Mouse (Mus musculus) heart, embryonic 14.5 days (tissue): ENCODE measurements at regions not wholly inside any gene's neighbourhood (a gene's known extent, or its start where the extent isn't known, plus 50 kb on each side); places are given as distances from the start of the nearest gene placed in this dataset.
"Not testable (repeated sequence)": the region's sequence is repeated elsewhere in the genome, so short reads cannot be mapped to it uniquely, and the experiment has no call there.

Experiments
- ATAC-seq: fragments of 200-750 bp; cut with Nextera tagmentation; 2 replicates; pipeline ENCODE4 v1.8.0; 2017; ENCODE audit warnings: low read depth, moderate TSS enrichment; ENCODE audit not compliant: insufficient number of reproducible peaks, insufficient read depth, low FRiP score
- H3K27ac ChIP-seq, 2 experiments: fragments of 200-500 bp in 1 of 2; fragments of 300-500 bp in 1 of 2; sonication (generic) in 1 of 2; replicated peaks in 1 of 2; 2 replicates each; pipeline ENCODE4 v1.5.1; 2012 to 2014; ENCODE audit warnings: low read depth in 2 of 2, low read length in 2 of 2, control low read depth in 1 of 2, mild to moderate bottlenecking in 1 of 2, mixed read lengths in 1 of 2; ENCODE audit not compliant: control insufficient read depth in 1 of 2, insufficient read depth in 1 of 2
- H3K27me3 ChIP-seq: fragments of 300-500 bp; sonication (generic); 2 replicates; pipeline ENCODE4 v1.6.1; 2014; ENCODE audit warnings: mild to moderate bottlenecking, low read length, control low read depth; ENCODE audit not compliant: control insufficient read depth, insufficient read depth
- H3K36me3 ChIP-seq: fragments of 300-500 bp; sonication (generic); 2 replicates; pipeline ENCODE4 v1.6.1; 2014; ENCODE audit warnings: mild to moderate bottlenecking, control low read depth, low read length, mixed read lengths; ENCODE audit not compliant: control insufficient read depth, insufficient read depth
- H3K4me1 ChIP-seq, 2 experiments: fragments of 200-500 bp in 1 of 2; fragments of 300-500 bp in 1 of 2; sonication (generic) in 1 of 2; 2 replicates each; pipeline ENCODE4 v1.6.1; 2012 to 2014; ENCODE audit warnings: low read length in 2 of 2, control low read depth in 1 of 2, mixed read lengths in 1 of 2; ENCODE audit not compliant: control insufficient read depth in 2 of 2, insufficient read depth in 2 of 2
- H3K4me2 ChIP-seq: fragments of 300-500 bp; sonication (generic); 2 replicates; pipeline ENCODE4 v1.6.1; 2014; ENCODE audit warnings: mild to moderate bottlenecking, low read length
- H3K4me3 ChIP-seq, 2 experiments: fragments of 200-500 bp in 1 of 2; fragments of 300-500 bp in 1 of 2; sonication (generic) in 1 of 2; 2 replicates each; pipeline ENCODE4 v1.5.1; 2012 to 2014; ENCODE audit warnings: low read length in 2 of 2, mild to moderate bottlenecking in 2 of 2, control low read depth in 1 of 2, low read depth in 1 of 2, moderate library complexity in 1 of 2; ENCODE audit not compliant: control insufficient read depth in 1 of 2, insufficient read depth in 1 of 2
- H3K9ac ChIP-seq: fragments of 300-500 bp; sonication (generic); 2 replicates; pipeline ENCODE4 v1.6.1; 2014; ENCODE audit warnings: mild to moderate bottlenecking, low read length
- H3K9me3 ChIP-seq: fragments of 300-500 bp; sonication (generic); 2 replicates; pipeline ENCODE4 v1.6.1; 2016; ENCODE audit warnings: low read length, control low read depth; ENCODE audit not compliant: control insufficient read depth
- WGBS: fragments of 180-500 bp; shearing (Covaris S2); extraction: QIAGEN DNeasy Blood & Tissue Kit; methylation state at CpG from one replicate; pipeline ENCODE4 v1.1.7; 2014; 5-methylcytosine and 5-hydroxymethylcytosine counted together

- WGBS, result 66% methylated on average over 8 of the region's 8 CpGs
- H3K4me2 ChIP-seq, result no peak overlapping the region
- H3K9me3 ChIP-seq, result peaks cover 7% of the 10 kb centered on the region; the same call in 1 of the 2 replicates
- peaks cover 2 to 4% of the 10 kb centered on the region in 2 experiments; a peak in 1 of 4 replicates for H3K4me1 ChIP-seq
- peaks cover 5% of the 10 kb centered on the region; the same call in 1 of the 2 replicates for H3K27me3 ChIP-seq
- no peak for ATAC-seq
- no peak overlapping the region for H3K9ac ChIP-seq
- H3K27ac ChIP-seq, result no peak overlapping the region
- H3K4me3 ChIP-seq, result no peak overlapping the region
- no peaks in the 10 kb centered on the region for H3K36me3 ChIP-seq
These were observed 150.7 kb upstream of the Hes1 start for GRCm38 (mm10) chr16:29913357-29914010.

GRCm38 (mm10) chr16:29915346-29915745 lies 148.8 kb upstream of the Hes1 start:
- no peak overlapping the region for H3K27ac ChIP-seq
- H3K36me3 ChIP-seq, result no peaks in the 10 kb centered on the region
- H3K4me2 ChIP-seq, result no peak overlapping the region
- H3K9me3 ChIP-seq, result peaks cover 7% of the 10 kb centered on the region; the same call in 1 of the 2 replicates
- 0 out of 4 replicates have a peak, but pooled peaks cover 0 to 4% of the 10 kb centered on the region in 2 experiments for H3K4me1 ChIP-seq
- 68% methylated on average over 11 of the region's 11 CpGs for WGBS
- no peak overlapping the region for H3K4me3 ChIP-seq
- peaks cover 5% of the 10 kb centered on the region; the same call in 1 of the 2 replicates for H3K27me3 ChIP-seq
- no peak overlapping the region for H3K9ac ChIP-seq
- ATAC-seq, result no peak

- H3K27me3 ChIP-seq, result peaks cover 5% of the 10 kb centered on the region; the same call in 1 of the 2 replicates
- no peak overlapping the region for H3K4me2 ChIP-seq
- H3K4me1 ChIP-seq, result 0 out of 4 replicates have a peak, but pooled peaks cover 0 to 4% of the 10 kb centered on the region in 2 experiments
- H3K4me3 ChIP-seq, result no peak overlapping the region
- no peak overlapping the region for H3K27ac ChIP-seq
- ATAC-seq, result no peak
- H3K9me3 ChIP-seq, result no peaks in the 10 kb centered on the region
- 58% methylated on average over 3 of the region's 3 CpGs for WGBS
- H3K36me3 ChIP-seq, result no peaks in the 10 kb centered on the region
- no peak overlapping the region for H3K9ac ChIP-seq
These were observed 146.2 kb upstream of the Hes1 start for GRCm38 (mm10) chr16:29917989-29918388.

GRCm38 (mm10) chr16:29918396-29918795 lies 145.8 kb upstream of the Hes1 start:
- Histone ChIP-seq H3K4me1 (0 out of 4 replicates have a peak, but pooled peaks cover 0 to 4% of the 10 kb centered on the region in 2 experiments), H3K27me3 (peaks cover 5% of the 10 kb centered on the region; the same call in 1 of the 2 replicates), H3K27ac (no peak overlapping the region), H3K9me3 (no peaks in the 10 kb centered on the region), H3K4me3 (no peak overlapping the region), H3K9ac (no peak overlapping the region), H3K36me3 (no peaks in the 10 kb centered on the region), H3K4me2 (no peak overlapping the region)
- no peak for ATAC-seq
- WGBS, result 85% methylated on average over 6 of the region's 6 CpGs

- Histone ChIP-seq H3K4me3 (no peak overlapping the region), H3K9me3 (no peaks in the 10 kb centered on the region), H3K4me2 (no peak overlapping the region), H3K27me3 (peaks cover 5% of the 10 kb centered on the region; the same call in 1 of the 2 replicates), H3K9ac (no peak overlapping the region), H3K36me3 (no peaks in the 10 kb centered on the region), H3K4me1 (no peaks in the 10 kb centered on the region), H3K27ac (no peak overlapping the region)
- WGBS, result 75% methylated on average over 5 of the region's 5 CpGs
- ATAC-seq, result no peak
These were observed 143.2 kb upstream of the Hes1 start for GRCm38 (mm10) chr16:29920940-29921339.

GRCm38 (mm10) chr16:29921385-29921784 lies 142.8 kb upstream of the Hes1 start:
- ATAC-seq, result no peak
- WGBS, result 32% methylated on average over 3 of the region's 3 CpGs

GRCm38 (mm10) chr16:29927276-29927675 lies 136.9 kb upstream of the Hes1 start:
- not testable (repeated sequence) for ATAC-seq, H3K9me3 ChIP-seq, H3K27me3 ChIP-seq, H3K36me3 ChIP-seq, H3K4me2 ChIP-seq, H3K4me1 ChIP-seq, H3K4me3 ChIP-seq, H3K27ac ChIP-seq, H3K9ac ChIP-seq
- WGBS, result 85% methylated on average over 11 of the region's 11 CpGs

More at GRCm38 (mm10) chr16:29921385-29921784, 142.8 kb upstream of the Hes1 start:
- Histone ChIP-seq H3K9ac (no peak overlapping the region), H3K9me3 (no peaks in the 10 kb centered on the region), H3K4me2 (no peak overlapping the region), H3K4me1 (no peaks in the 10 kb centered on the region), H3K27me3 (peaks cover 5% of the 10 kb centered on the region; the same call in 1 of the 2 replicates), H3K27ac (no peak overlapping the region), H3K36me3 (no peaks in the 10 kb centered on the region), H3K4me3 (no peak overlapping the region)
